Mouse (Mus musculus) spleen, adult 2 months (tissue): ENCODE results near the gene 9930111J21Rik1.
"Not testable (repeated sequence)": the region's sequence is repeated elsewhere in the genome, so short reads cannot be mapped to it uniquely, and the experiment has no call there.

Experiments used
- CTCF ChIP-seq: fragments of 200-500 bp; IDR thresholded peaks from 2 replicates; pipeline ENCODE4 v1.5.1; 2011; ENCODE audit warnings: mild to moderate bottlenecking, inconsistent platforms; ENCODE audit not compliant: insufficient read depth, insufficient read length, insufficient replicate concordance; ENCODE audit errors: extremely low read depth
- POLR2A ChIP-seq: fragments of 200-500 bp; IDR thresholded peaks from 2 replicates; pipeline ENCODE4 v1.6.1; 2011; ENCODE audit warnings: low read depth, low read length, inconsistent platforms

GRCm38 (mm10) chr11:48928068-48928467 lies 51.1 kb downstream of the 9930111J21Rik1 start:
- TF ChIP-seq CTCF, POLR2A: not testable (repeated sequence)
